ENCODE assay signal across 29 mouse cellular contexts in genomic region chr15:51265971-51266370, GRCm38 (mm10).
"Had no signal": no experiment of that assay in that cellular context is flagged by ENCODE, and none has a peak within 500 bp of the region (broad histone marks: within the 10 kb centered on the region; RNA-seq: fewer than 3 reads in every experiment).

No protein-coding gene starts in this region.

- H3K4me3 ChIP-seq: embryonic facial prominence, embryonic 10.5 days; embryonic facial prominence, embryonic 12.5 days; embryonic facial prominence, embryonic 13.5 days; embryonic facial prominence, embryonic 15.5 days; erythroblast, embryonic 14.5 days; forebrain, embryonic 10.5 days; forebrain, embryonic 12.5 days; forebrain, embryonic 13.5 days; forebrain, embryonic 15.5 days; gastrocnemius, adult 2 months; heart, adult 2 months had no signal

- H3K27me3 ChIP-seq: embryonic facial prominence, embryonic 12.5 days; embryonic facial prominence, embryonic 13.5 days; embryonic facial prominence, embryonic 15.5 days; forebrain, embryonic 12.5 days; forebrain, embryonic 13.5 days; forebrain, embryonic 15.5 days had no signal

- H3K36me3 ChIP-seq: embryonic facial prominence, embryonic 10.5 days; embryonic facial prominence, embryonic 12.5 days; embryonic facial prominence, embryonic 13.5 days; embryonic facial prominence, embryonic 15.5 days; forebrain, embryonic 10.5 days; forebrain, embryonic 12.5 days; forebrain, embryonic 15.5 days had no signal

- H3K27ac ChIP-seq: embryonic facial prominence, embryonic 10.5 days; embryonic facial prominence, embryonic 12.5 days; embryonic facial prominence, embryonic 13.5 days; embryonic facial prominence, embryonic 15.5 days; forebrain, embryonic 10.5 days; forebrain, embryonic 12.5 days; forebrain, embryonic 13.5 days; forebrain, embryonic 15.5 days; gastrocnemius, adult 2 months; heart, adult 2 months had no signal

- H3K9ac ChIP-seq: embryonic facial prominence, embryonic 12.5 days; embryonic facial prominence, embryonic 13.5 days; embryonic facial prominence, embryonic 15.5 days; forebrain, embryonic 12.5 days; forebrain, embryonic 13.5 days; forebrain, embryonic 15.5 days; forebrain, postnatal 0 days had no signal

- H3K9me3 ChIP-seq: embryonic facial prominence, embryonic 10.5 days; embryonic facial prominence, embryonic 12.5 days; embryonic facial prominence, embryonic 13.5 days; embryonic facial prominence, embryonic 15.5 days; forebrain, embryonic 10.5 days; forebrain, embryonic 12.5 days; forebrain, embryonic 13.5 days; forebrain, embryonic 15.5 days had no signal

- DNase-seq: cerebellum, adult 2 months; cerebellum, adult 8-10 months; cerebellum, adult 9-10 months; cerebellum, adult 9-11 months; cerebellum, postnatal 10 days; cerebellum, postnatal 14 days; cerebellum, postnatal 25 days; cerebellum, postnatal 36 days; embryo, embryonic 11 days; forebrain, postnatal 0 days; gastrocnemius, adult 2 months; gastrocnemius, postnatal 10 days; gastrocnemius, postnatal 14 days; gastrocnemius, postnatal 25 days; gastrocnemius, postnatal 36 days; heart, adult 11 months; heart, adult 18-20 months; heart, adult 2 months had no signal

- H3K4me1 ChIP-seq: embryonic facial prominence, embryonic 10.5 days; embryonic facial prominence, embryonic 12.5 days; embryonic facial prominence, embryonic 15.5 days; forebrain, embryonic 10.5 days; forebrain, embryonic 12.5 days; forebrain, embryonic 13.5 days had no signal

- ATAC-seq: forebrain, embryonic 13.5 days; forebrain, embryonic 14.5 days; forebrain, embryonic 15.5 days; forebrain, embryonic 16.5 days; forebrain, postnatal 0 days had no signal

- H3K4me2 ChIP-seq: embryonic facial prominence, embryonic 12.5 days; embryonic facial prominence, embryonic 13.5 days; embryonic facial prominence, embryonic 15.5 days; forebrain, embryonic 12.5 days; forebrain, embryonic 13.5 days; forebrain, embryonic 15.5 days had no signal
